Mouse (Mus musculus) bone marrow macrophage, adult 2 months (primary cell): ENCODE measurements at regions not wholly inside any gene's neighbourhood (a gene's known extent, or its start where the extent isn't known, plus 50 kb on each side); places are given as distances from the start of the nearest gene placed in this dataset.

Experiments used
- CTCF ChIP-seq: IDR thresholded peaks from 2 replicates; pipeline ENCODE4 v1.5.1; 2012; ENCODE audit warnings: low read depth, mild to moderate bottlenecking, low read length, moderate library complexity
- POLR2A ChIP-seq: IDR thresholded peaks from 2 replicates; pipeline ENCODE4 v1.6.1; 2012; ENCODE audit warnings: mild to moderate bottlenecking, low read depth, low read length, borderline replicate concordance

DNA sequence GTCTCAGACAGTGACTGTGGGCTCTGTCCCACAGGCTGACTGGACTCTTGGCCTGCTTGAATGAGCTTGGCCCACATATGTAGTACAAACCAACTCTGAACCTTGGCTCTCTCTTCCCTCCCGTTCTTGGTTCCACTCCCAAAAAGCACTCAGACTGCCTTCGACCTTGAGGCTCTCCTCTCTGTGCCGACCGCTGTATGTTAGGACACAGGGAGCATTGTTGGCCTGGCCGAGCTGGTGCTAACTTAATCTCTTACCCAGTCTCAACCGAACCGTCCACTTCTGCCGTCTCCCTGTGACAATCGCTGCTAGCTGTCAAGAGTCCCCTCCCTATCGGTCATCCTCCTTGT lies 123.8 kb downstream of the Gm10131 start:
- TF ChIP-seq CTCF (no peak), POLR2A (no peak)
